12 mouse cellular contexts compared by ENCODE assay signal in genomic region chr2:155962991-155963390, GRCm38 (mm10). TPM values are rescaled to one million over a fixed set of nuclear protein-coding genes. Genes with fewer than 3 reads are reported as not detected.
DNase-seq lines count a peak whose midpoint lies in the region; ATAC-seq and TF ChIP-seq lines count a peak whose summit lies in the region.
"Had no signal": no experiment of that assay in that cellular context is flagged by ENCODE, and none has a peak within 500 bp of the region (broad histone marks: within the 10 kb centered on the region; RNA-seq: fewer than 3 reads in every experiment).

No protein-coding gene starts in this region.

- no peaks in the 10 kb centered on the region for H3K9me3 ChIP-seq in forebrain, embryonic 14.5 days (replicated peaks; ENCODE audit: control insufficient read depth, low read length)
- H3K9me3 ChIP-seq in forebrain, embryonic 10.5 days, result no peaks in the 10 kb centered on the region
- no peaks in the 10 kb centered on the region for H3K9me3 ChIP-seq in limb, embryonic 14.5 days (ENCODE audit: control insufficient read depth, low read length)
- H3K9me3 ChIP-seq: heart, embryonic 12.5 days; neural tube, embryonic 12.5 days had no signal

- H3K9ac ChIP-seq in forebrain, embryonic 14.5 days (ENCODE audit: low read length), result no peak overlapping the region
- H3K9ac ChIP-seq in limb, embryonic 14.5 days (ENCODE audit: low read depth, low read length, severe bottlenecking), result no peak overlapping the region
- H3K9ac ChIP-seq: heart, embryonic 12.5 days; neural tube, embryonic 12.5 days had no signal

- H3K4me3 ChIP-seq in forebrain, embryonic 14.5 days (ENCODE audit: low read depth, low read length), result no peak overlapping the region
- no peak overlapping the region for H3K4me3 ChIP-seq in forebrain, embryonic 10.5 days
- H3K4me3 ChIP-seq in limb, embryonic 14.5 days (replicated peaks; ENCODE audit: low read length), result no peak overlapping the region
- H3K4me3 ChIP-seq: heart, embryonic 12.5 days; neural tube, embryonic 12.5 days had no signal

- peaks cover 57% of the 10 kb centered on the region for H3K36me3 ChIP-seq in forebrain, embryonic 14.5 days (ENCODE audit: control insufficient read depth, insufficient read depth, low read length)
- H3K36me3 ChIP-seq in forebrain, embryonic 10.5 days (replicated peaks), result peaks cover 91% of the 10 kb centered on the region
- H3K36me3 ChIP-seq in limb, embryonic 14.5 days (ENCODE audit: control insufficient read depth, insufficient read depth, low read length), result peaks cover 62% of the 10 kb centered on the region

- no peak overlapping the region for H3K4me2 ChIP-seq in forebrain, embryonic 14.5 days (ENCODE audit: low read length)
- no peak overlapping the region for H3K4me2 ChIP-seq in limb, embryonic 14.5 days (replicated peaks; ENCODE audit: low read depth, low read length, severe bottlenecking)
- H3K4me2 ChIP-seq: heart, embryonic 12.5 days; neural tube, embryonic 12.5 days had no signal

- ATAC-seq in forebrain, embryonic 14.5 days, result no peak
- ATAC-seq in limb, embryonic 14.5 days (ENCODE audit: low FRiP score, low read depth), result no peak

- H3K27me3 ChIP-seq in forebrain, embryonic 14.5 days (replicated peaks; ENCODE audit: control insufficient read depth, insufficient read depth, low read length), result no peaks in the 10 kb centered on the region
- no peaks in the 10 kb centered on the region for H3K27me3 ChIP-seq in forebrain, embryonic 10.5 days (ENCODE audit: poor library complexity, severe bottlenecking)
- no peaks in the 10 kb centered on the region for H3K27me3 ChIP-seq in limb, embryonic 14.5 days (ENCODE audit: control insufficient read depth, insufficient read depth, low read length)
- H3K27me3 ChIP-seq: heart, embryonic 12.5 days; neural tube, embryonic 12.5 days had no signal

- intact Hi-C loops in left cerebral cortex, postnatal 25 days (cut with DNase I), result loop anchor here (5.0 to 10.0 kb wide), 2 partner anchors 179 to 322 kb away; partner anchors contain the start of genes Nfs1 and Romo1

- 50% methylated on average over 1 of the region's 1 CpGs for WGBS in forebrain, embryonic 14.5 days
- 57% methylated on average over 1 of the region's 1 CpGs for WGBS in forebrain, embryonic 10.5 days
- WGBS in limb, embryonic 14.5 days, result 52% methylated on average over 1 of the region's 1 CpGs

- peak; percentile 70 for DNase-seq in forebrain, embryonic 14.5 days (ENCODE audit: low spot score)
- no peak for DNase-seq in forebrain, embryonic 10.5 days (ENCODE audit: extremely low spot score, low spot score)
- DNase-seq in left cerebral cortex, postnatal 25 days (ENCODE audit: low spot score in 2 of 2), result peak; percentile 31 to 59
- DNase-seq in left cerebral cortex, adult 8-10 months (ENCODE audit: low spot score in 2 of 2), result no peak
- peak; percentile 73 for DNase-seq in NIH3T3 (ENCODE audit: low read depth)
- DNase-seq in limb, embryonic 14.5 days (ENCODE audit: low spot score), result peak; percentile 44
- no peak for DNase-seq in urinary bladder, postnatal 10 days (ENCODE audit: low spot score)
- DNase-seq in adrenal gland, postnatal 25 days, result no peak
- DNase-seq: left cerebral cortex, postnatal 4 days had no signal

- H3K27ac ChIP-seq in forebrain, embryonic 14.5 days (ENCODE audit: low read depth, low read length), result no peak overlapping the region
- H3K27ac ChIP-seq in forebrain, embryonic 10.5 days, result no peak overlapping the region
- H3K27ac ChIP-seq in limb, embryonic 14.5 days (replicated peaks; ENCODE audit: low read depth, low read length), result no peak overlapping the region
- H3K27ac ChIP-seq: neural tube, embryonic 12.5 days had no signal

- H3K4me1 ChIP-seq in forebrain, embryonic 14.5 days (ENCODE audit: control insufficient read depth, insufficient read depth, low read length), result no peaks in the 10 kb centered on the region
- 0 out of 2 replicates have a peak, but pooled peaks cover 3% of the 10 kb centered on the region for H3K4me1 ChIP-seq in forebrain, embryonic 10.5 days
- H3K4me1 ChIP-seq in limb, embryonic 14.5 days (ENCODE audit: control insufficient read depth, insufficient read depth, low read length), result no peaks in the 10 kb centered on the region
- H3K4me1 ChIP-seq: neural tube, embryonic 12.5 days had no signal

- TF ChIP-seq POLR2A in limb, embryonic 14.5 days (IDR thresholded peaks at IDR 0.05; ENCODE audit: borderline replicate concordance, extremely low read depth, insufficient read depth, insufficient read length), result no peak

RNA-seq across cellular contexts. Expression of gene Cep250, which starts 6.7 kb away (rescaled TPM):
- polyA plus RNA-seq in forebrain, embryonic 14.5 days (2014; fragmentation: Nextera tagmentation; extraction: Ambion mirVana), result 7.0 and 9.7 TPM in 2 replicates
- polyA plus RNA-seq in forebrain, embryonic 10.5 days (2016; fragmentation: Nextera tagmentation; extraction: Ambion mirVana), result 28.8 and 28.9 TPM in 2 replicates
- 10 to 100 TPM; 15.8 to 18.4 TPM for total RNA-seq in left cerebral cortex, postnatal 25 days (2021)
- 10 to 100 TPM; 19.3 to 23.7 (median 19.8) TPM for total RNA-seq in left cerebral cortex, adult 8-10 months (2022)
- polyA plus RNA-seq in limb, embryonic 14.5 days (2012; rRNA removed), result 24.5 and 31.3 TPM in 2 replicates
- 19.4 and 20.1 TPM in 2 replicates for polyA plus RNA-seq in limb, embryonic 14.5 days (2014; fragmentation: Nextera tagmentation; extraction: Ambion mirVana)
- total RNA-seq in adrenal gland, postnatal 25 days (2021), result 12.2 and 19.0 TPM in 2 replicates

RNA-seq across cellular contexts. Expression of gene Gdf5, which starts 17.8 kb away (rescaled TPM):
- polyA plus RNA-seq in forebrain, embryonic 14.5 days (2014; fragmentation: Nextera tagmentation; extraction: Ambion mirVana), result 2.2 and 2.5 TPM in 2 replicates
- polyA plus RNA-seq in forebrain, embryonic 10.5 days (2016; fragmentation: Nextera tagmentation; extraction: Ambion mirVana), result 0.27 and 0.88 TPM in 2 replicates
- under 1 TPM in 1 of 2 experiments, not detected in 1; 0.23 TPM for total RNA-seq in left cerebral cortex, postnatal 25 days (2021)
- under 1 TPM; 0.20 to 0.37 (median 0.24) TPM for total RNA-seq in left cerebral cortex, adult 8-10 months (2022)
- 40.9 and 58.7 TPM in 2 replicates for polyA plus RNA-seq in limb, embryonic 14.5 days (2012; rRNA removed)
- polyA plus RNA-seq in limb, embryonic 14.5 days (2014; fragmentation: Nextera tagmentation; extraction: Ambion mirVana), result 64.8 and 87.0 TPM in 2 replicates
- 1.3 TPM in 1 of 2 replicates, not detected in the other for total RNA-seq in adrenal gland, postnatal 25 days (2021)
- total RNA-seq: common myeloid progenitor, adult 5-6 weeks had no signal

RNA-seq across cellular contexts. Expression of gene Gm15557, which starts 22.5 kb away (rescaled TPM):
- polyA plus RNA-seq in forebrain, embryonic 14.5 days (2014; fragmentation: Nextera tagmentation; extraction: Ambion mirVana), result not detected in 2 replicates
- not detected in 2 replicates for polyA plus RNA-seq in forebrain, embryonic 10.5 days (2016; fragmentation: Nextera tagmentation; extraction: Ambion mirVana)
- total RNA-seq in left cerebral cortex, postnatal 25 days (2021), result not detected
- not detected for total RNA-seq in left cerebral cortex, adult 8-10 months (2022)
- polyA plus RNA-seq in limb, embryonic 14.5 days (2012; rRNA removed), result 0.13 TPM in 1 of 2 replicates, not detected in the other
- 0.17 and 0.18 TPM in 2 replicates for polyA plus RNA-seq in limb, embryonic 14.5 days (2014; fragmentation: Nextera tagmentation; extraction: Ambion mirVana)
- total RNA-seq in adrenal gland, postnatal 25 days (2021), result not detected in 2 replicates
- total RNA-seq: common myeloid progenitor, adult 5-6 weeks; left cerebral cortex, postnatal 4 days had no signal
- polyA plus RNA-seq: heart, embryonic 12.5 days; neural tube, embryonic 12.5 days had no signal

RNA-seq across cellular contexts. Expression of gene Uqcc1, which starts 32.9 kb away (rescaled TPM):
- polyA plus RNA-seq in forebrain, embryonic 14.5 days (2014; fragmentation: Nextera tagmentation; extraction: Ambion mirVana), result 67.4 and 83.4 TPM in 2 replicates
- polyA plus RNA-seq in forebrain, embryonic 10.5 days (2016; fragmentation: Nextera tagmentation; extraction: Ambion mirVana), result 78.4 and 82.2 TPM in 2 replicates
- 10 to 100 TPM; 59.7 to 61.8 TPM for total RNA-seq in left cerebral cortex, postnatal 25 days (2021)
- total RNA-seq in left cerebral cortex, adult 8-10 months (2022), result 10 to 100 TPM; 82.6 to 97.0 (median 87.0) TPM
- 32.6 and 42.1 TPM in 2 replicates for polyA plus RNA-seq in limb, embryonic 14.5 days (2012; rRNA removed)
- polyA plus RNA-seq in limb, embryonic 14.5 days (2014; fragmentation: Nextera tagmentation; extraction: Ambion mirVana), result 57.2 and 58.5 TPM in 2 replicates
- total RNA-seq in adrenal gland, postnatal 25 days (2021), result 74.4 and 114 TPM in 2 replicates

RNA-seq across cellular contexts. Expression of gene 6430550D23Rik, which starts 44.8 kb away (rescaled TPM):
- 0.63 and 1.0 TPM in 2 replicates for polyA plus RNA-seq in forebrain, embryonic 14.5 days (2014; fragmentation: Nextera tagmentation; extraction: Ambion mirVana)
- 1.4 and 2.1 TPM in 2 replicates for polyA plus RNA-seq in forebrain, embryonic 10.5 days (2016; fragmentation: Nextera tagmentation; extraction: Ambion mirVana)
- total RNA-seq in left cerebral cortex, postnatal 25 days (2021), result 1 to 10 TPM; 1.5 to 2.1 TPM
- total RNA-seq in left cerebral cortex, adult 8-10 months (2022), result 1 to 10 TPM; 1.5 to 2.4 (median 1.8) TPM
- 3.7 and 4.6 TPM in 2 replicates for polyA plus RNA-seq in limb, embryonic 14.5 days (2012; rRNA removed)
- 1.9 and 2.6 TPM in 2 replicates for polyA plus RNA-seq in limb, embryonic 14.5 days (2014; fragmentation: Nextera tagmentation; extraction: Ambion mirVana)
- 4.0 and 4.3 TPM in 2 replicates for total RNA-seq in adrenal gland, postnatal 25 days (2021)
- total RNA-seq: common myeloid progenitor, adult 5-6 weeks had no signal

Comparison
In these comparisons a context has a peak if more than half of its experiments do, and no peak if none do; other contexts are left out.
1. DNase-seq: peak in forebrain, embryonic 14.5 days (single experiment), left cerebral cortex, postnatal 25 days (2 of 2), NIH3T3 (single experiment) and limb, embryonic 14.5 days (single experiment); none in forebrain, embryonic 10.5 days (single experiment), left cerebral cortex, adult 8-10 months (0 of 2), urinary bladder, postnatal 10 days (single experiment) and adrenal gland, postnatal 25 days (single experiment).